10 mouse cellular contexts compared by ENCODE assay signal in genomic region chr13:71958651-71959050, GRCm38 (mm10). TPM values are rescaled to one million over a fixed set of nuclear protein-coding genes. Genes with fewer than 3 reads are reported as not detected.
DNase-seq lines count a peak whose midpoint lies in the region; ATAC-seq and TF ChIP-seq lines count a peak whose summit lies in the region.
"Had no signal": no experiment of that assay in that cellular context is flagged by ENCODE, and none has a peak within 500 bp of the region (broad histone marks: within the 10 kb centered on the region; RNA-seq: fewer than 3 reads in every experiment).

No protein-coding gene starts in this region.

- peaks cover 32% of the 10 kb centered on the region for H3K4me1 ChIP-seq in kidney, embryonic 15.5 days
- H3K4me1 ChIP-seq in embryonic facial prominence, embryonic 10.5 days, result peaks cover 46% of the 10 kb centered on the region
- 0 out of 2 replicates have a peak, but pooled peaks cover 3% of the 10 kb centered on the region for H3K4me1 ChIP-seq in hindbrain, postnatal 0 days (ENCODE audit: insufficient read depth, low read length)
- no peaks in the 10 kb centered on the region for H3K4me1 ChIP-seq in thymus, adult 2 months (replicated peaks; ENCODE audit: control insufficient read depth, insufficient read depth, low read length)

- no peak overlapping the region for H3K9ac ChIP-seq in kidney, embryonic 15.5 days
- peak overlapping the region; percentile 85 for H3K9ac ChIP-seq in hindbrain, postnatal 0 days (replicated peaks; ENCODE audit: low read length)
- H3K9ac ChIP-seq: intestine, embryonic 15.5 days had no signal

- no peaks in the 10 kb centered on the region for H3K9me3 ChIP-seq in kidney, embryonic 15.5 days (replicated peaks)
- no peaks in the 10 kb centered on the region for H3K9me3 ChIP-seq in embryonic facial prominence, embryonic 10.5 days
- H3K9me3 ChIP-seq in hindbrain, postnatal 0 days (ENCODE audit: low read length), result no peaks in the 10 kb centered on the region
- H3K9me3 ChIP-seq: intestine, embryonic 15.5 days had no signal

- H3K36me3 ChIP-seq in kidney, embryonic 15.5 days, result no peaks in the 10 kb centered on the region
- H3K36me3 ChIP-seq in embryonic facial prominence, embryonic 10.5 days (replicated peaks), result no peaks in the 10 kb centered on the region
- no peaks in the 10 kb centered on the region for H3K36me3 ChIP-seq in hindbrain, postnatal 0 days (ENCODE audit: insufficient read depth, low read length)
- H3K36me3 ChIP-seq in thymus, adult 2 months (ENCODE audit: control insufficient read depth, insufficient read depth, low read length), result no peaks in the 10 kb centered on the region
- H3K36me3 ChIP-seq: intestine, embryonic 15.5 days had no signal

- H3K4me2 ChIP-seq in kidney, embryonic 15.5 days, result peak overlapping the region; percentile 48
- peak overlapping the region; percentile 62 for H3K4me2 ChIP-seq in hindbrain, postnatal 0 days (ENCODE audit: low read depth, low read length)

- no peak for ATAC-seq in kidney, embryonic 15.5 days (replicated peaks; ENCODE audit: low FRiP score)
- ATAC-seq in hindbrain, postnatal 0 days, result no peak

- H3K27me3 ChIP-seq in kidney, embryonic 15.5 days, result peaks cover 98% of the 10 kb centered on the region
- H3K27me3 ChIP-seq in embryonic facial prominence, embryonic 10.5 days (replicated peaks; ENCODE audit: low read depth, poor library complexity, severe bottlenecking), result peaks cover 97% of the 10 kb centered on the region
- H3K27me3 ChIP-seq in hindbrain, postnatal 0 days (ENCODE audit: insufficient read depth, low read length), result peaks cover 23% of the 10 kb centered on the region
- peaks cover 12% of the 10 kb centered on the region; the same call in 1 of the 2 replicates for H3K27me3 ChIP-seq in thymus, adult 2 months (ENCODE audit: control insufficient read depth, insufficient read depth, low read length)

- TF ChIP-seq CTCF in hindbrain, postnatal 0 days (IDR thresholded peaks at IDR 0.05; ENCODE audit: low read depth), result no peak
- TF ChIP-seq CTCF in thymus, adult 2 months (IDR thresholded peaks at IDR 0.05; ENCODE audit: borderline replicate concordance, control insufficient read depth, extremely low read depth, insufficient read depth, low read length, poor library complexity), result no peak

- WGBS in kidney, embryonic 15.5 days, result under 1% methylated on average over 16 of the region's 16 CpGs
- WGBS in embryonic facial prominence, embryonic 10.5 days, result 1% methylated on average over 16 of the region's 16 CpGs
- WGBS in hindbrain, postnatal 0 days, result 11% methylated on average over 16 of the region's 16 CpGs
- WGBS in thymus, adult 2 months, result 7% methylated on average over 16 of the region's 16 CpGs

- DNase-seq in kidney, postnatal 10 days, result no peak
- DNase-seq in embryonic facial prominence, embryonic 10.5 days (ENCODE audit: low spot score), result peak; percentile 67
- DNase-seq in hindbrain, postnatal 0 days (ENCODE audit: low spot score), result peak; percentile 49
- peak; percentile 57 for DNase-seq in neural tube, embryonic 10.5 days (ENCODE audit: extremely low spot score, low spot score)
- no peak for DNase-seq in adipocyte (ENCODE audit: low spot score)
- DNase-seq in thymus, adult 2 months, result no peak
- DNase-seq in adrenal gland, postnatal 36 days, result no peak

- H3K4me3 ChIP-seq in kidney, embryonic 15.5 days (replicated peaks), result peak overlapping the region; percentile 33
- H3K4me3 ChIP-seq in embryonic facial prominence, embryonic 10.5 days, result peak overlapping the region; percentile 67
- peak overlapping the region; percentile 67 for H3K4me3 ChIP-seq in hindbrain, postnatal 0 days (ENCODE audit: low read length)
- no peak overlapping the region for H3K4me3 ChIP-seq in thymus, adult 2 months (ENCODE audit: control insufficient read depth, insufficient read depth, low read length)

- TF ChIP-seq POLR2A in thymus, adult 2 months (IDR thresholded peaks at IDR 0.05; ENCODE audit: control insufficient read depth, extremely low read depth, insufficient read depth, low read length, poor library complexity), result no peak

- 0 out of 2 replicates have a peak overlapping the region, but pooled peaks have one; percentile 13 for H3K27ac ChIP-seq in kidney, embryonic 15.5 days
- 0 out of 2 replicates have a peak overlapping the region, but pooled peaks have one; percentile 30 for H3K27ac ChIP-seq in embryonic facial prominence, embryonic 10.5 days (replicated peaks)
- H3K27ac ChIP-seq in hindbrain, postnatal 0 days, result peak overlapping the region; percentile 22
- H3K27ac ChIP-seq in thymus, adult 2 months (ENCODE audit: control insufficient read depth, insufficient read depth, low read length), result no peak overlapping the region
- H3K27ac ChIP-seq: intestine, embryonic 15.5 days; macrophage had no signal

RNA-seq across cellular contexts. Expression of gene Irx1, which starts 4.9 kb away (rescaled TPM):
- polyA plus RNA-seq in kidney, embryonic 15.5 days (2015; fragmentation: Nextera tagmentation; extraction: Ambion mirVana), result 4.9 TPM in 2 replicates
- 0.72 and 1.2 TPM in 2 replicates for polyA plus RNA-seq in embryonic facial prominence, embryonic 10.5 days (2016; fragmentation: Nextera tagmentation; extraction: Ambion mirVana)
- total RNA-seq in hindbrain, postnatal 0 days (2014; rRNA removed), result 69.9 and 83.6 TPM in 2 replicates
- polyA plus RNA-seq in hindbrain, postnatal 0 days (2015; fragmentation: Nextera tagmentation; extraction: Ambion mirVana), result 6.2 and 8.2 TPM in 2 replicates
- polyA plus RNA-seq in thymus, adult 2 months (2012; rRNA removed), result 0.80 and 0.94 TPM in 2 replicates
- not detected for total RNA-seq in adrenal gland, postnatal 36 days (2021)
- polyA plus RNA-seq: intestine, embryonic 15.5 days; macrophage had no signal

Comparison
In these comparisons a context has a peak if more than half of its experiments do, and no peak if none do; other contexts are left out.
1. DNase-seq: peak in embryonic facial prominence, embryonic 10.5 days (single experiment), hindbrain, postnatal 0 days (single experiment) and neural tube, embryonic 10.5 days (single experiment); none in kidney, postnatal 10 days (single experiment), adipocyte (single experiment), thymus, adult 2 months (single experiment) and adrenal gland, postnatal 36 days (0 of 2).